Mouse (Mus musculus): ENCODE results near the gene Rassf2. TPM values are rescaled to one million over a fixed set of nuclear protein-coding genes. Genes with fewer than 3 reads are reported as not detected.

Rassf2 gene
- polyA plus RNA-seq, 1 experiment, result 0.94 TPM

DNA sequence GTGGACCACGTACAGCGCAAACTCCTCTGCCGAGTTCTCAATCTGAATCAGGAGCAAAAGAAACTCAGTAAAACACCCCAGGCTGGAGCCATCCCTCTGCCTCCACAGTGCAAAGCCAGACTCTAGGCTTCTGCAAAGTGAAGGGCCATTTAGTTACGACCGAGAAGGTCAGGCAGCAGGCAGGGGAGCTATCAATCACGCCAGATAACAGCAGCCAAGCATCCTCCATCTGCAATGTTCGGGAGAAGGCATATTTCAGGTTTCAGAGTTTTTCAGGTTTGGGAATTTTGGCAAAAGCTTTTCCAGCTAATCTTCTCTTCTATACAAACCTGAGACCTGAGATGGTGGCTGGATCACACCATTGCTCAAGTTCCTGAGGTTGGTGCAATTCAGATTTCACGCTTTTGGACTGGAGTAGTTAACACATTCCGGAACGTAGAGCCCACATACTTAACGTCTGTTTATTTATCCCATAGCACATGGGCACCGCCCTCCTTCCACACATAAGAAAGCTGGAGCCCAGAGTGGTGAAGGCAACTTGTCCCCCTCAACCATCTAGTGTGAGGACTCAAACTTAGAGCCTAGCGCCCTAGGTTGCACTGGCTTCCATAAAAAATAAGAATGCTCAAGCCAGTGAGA, 28.2 kb downstream of the Rassf2 start:
- Histone ChIP-seq H3K79me3 (ENCODE audit: low read depth) (no peaks in the 10 kb centered on the region), H3K27me3 (ENCODE audit: control insufficient read depth, insufficient read depth, insufficient read length) (no peaks in the 10 kb centered on the region), H3ac (ENCODE audit: control insufficient read depth, insufficient read length, low read depth) (no peak overlapping the region), H3K4me3 (ENCODE audit: insufficient read depth, poor library complexity, severe bottlenecking) (no peak overlapping the region), H3K79me2 (ENCODE audit: control insufficient read depth, insufficient read depth) (no peaks in the 10 kb centered on the region), H3K36me3 (ENCODE audit: control insufficient read depth, insufficient read depth) (no peaks in the 10 kb centered on the region)
- no peak for TF ChIP-seq CEBPB (IDR thresholded peaks at IDR 0.05; ENCODE audit: low read depth)
- TF ChIP-seq MYOG (IDR thresholded peaks at IDR 0.05; ENCODE audit: control insufficient read depth, extremely low read depth, insufficient read length), result no peak
- TF ChIP-seq USF1 (IDR thresholded peaks at IDR 0.05; ENCODE audit: low read depth), result no peak
- no peak for TF ChIP-seq MAX (IDR thresholded peaks at IDR 0.05)
- no peak for TF ChIP-seq MYOD1 (IDR thresholded peaks at IDR 0.05; ENCODE audit: control insufficient read depth, insufficient read length, low read depth)
- TF ChIP-seq CTCF (IDR thresholded peaks at IDR 0.05; ENCODE audit: control insufficient read depth, insufficient read depth, insufficient read length), result no peak
- no peak for TF ChIP-seq FOSL1 (IDR thresholded peaks at IDR 0.05; ENCODE audit: insufficient read depth, low read length, poor library complexity, severe bottlenecking)

DNA sequence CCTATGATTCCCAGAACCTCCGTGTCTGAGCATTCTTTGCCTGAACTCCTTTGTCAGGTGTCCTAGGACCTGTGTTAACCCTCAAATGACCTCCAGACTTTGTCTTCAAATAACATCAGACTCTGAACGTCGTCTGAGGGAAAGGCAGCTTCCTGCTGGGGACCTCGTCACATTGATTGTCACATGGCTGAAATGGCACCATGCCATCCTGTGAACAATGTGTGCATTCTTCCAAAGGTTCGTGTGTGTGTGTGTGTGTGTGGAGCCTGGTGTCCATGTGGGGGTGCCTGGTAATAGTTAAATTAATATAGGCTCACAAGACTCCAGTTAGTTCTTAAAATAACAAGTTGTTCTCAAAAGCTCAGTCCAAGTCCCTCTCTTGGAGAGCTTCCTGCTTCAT, 32.7 kb downstream of the Rassf2 start:
- TF ChIP-seq MYOG (IDR thresholded peaks at IDR 0.05; ENCODE audit: control insufficient read depth, extremely low read depth, insufficient read length), result no peak
- TF ChIP-seq CEBPB (IDR thresholded peaks at IDR 0.05; ENCODE audit: low read depth), result no peak
- no peak for TF ChIP-seq MYOD1 (IDR thresholded peaks at IDR 0.05; ENCODE audit: control insufficient read depth, insufficient read length, low read depth)
- no peak for TF ChIP-seq CTCF (IDR thresholded peaks at IDR 0.05; ENCODE audit: control insufficient read depth, insufficient read depth, insufficient read length)
- TF ChIP-seq MAX (IDR thresholded peaks at IDR 0.05), result no peak
- TF ChIP-seq FOSL1 (IDR thresholded peaks at IDR 0.05; ENCODE audit: insufficient read depth, low read length, poor library complexity, severe bottlenecking), result no peak
- no peak overlapping the region for H3K4me3 ChIP-seq (ENCODE audit: insufficient read depth, poor library complexity, severe bottlenecking)

DNA sequence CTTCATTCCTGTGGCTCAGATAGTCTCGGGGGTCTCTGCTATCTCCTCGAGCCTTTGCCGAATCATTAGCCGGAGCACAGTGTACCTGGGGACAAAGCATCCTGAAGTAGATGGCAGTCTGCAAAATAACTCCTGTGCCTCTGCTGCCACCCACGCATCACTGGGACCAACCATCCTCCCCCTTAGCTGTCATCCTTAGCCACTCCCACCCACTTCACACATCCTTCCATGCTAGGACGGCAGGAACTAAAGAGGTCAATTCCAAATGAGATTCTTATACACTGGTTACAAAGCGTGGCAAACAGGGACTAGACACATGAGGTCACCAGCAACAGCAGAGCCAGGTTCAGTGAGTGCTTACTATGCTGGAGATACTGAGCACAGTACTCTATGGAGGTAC, 33.7 kb downstream of the Rassf2 start:
- H3K79me2 ChIP-seq (ENCODE audit: control insufficient read depth, insufficient read depth), result no peaks in the 10 kb centered on the region
- TF ChIP-seq CEBPB (IDR thresholded peaks at IDR 0.05; ENCODE audit: low read depth) (no peak), MYOG (IDR thresholded peaks at IDR 0.05; ENCODE audit: control insufficient read depth, extremely low read depth, insufficient read length) (no peak), USF1 (IDR thresholded peaks at IDR 0.05; ENCODE audit: low read depth) (no peak), CTCF (IDR thresholded peaks at IDR 0.05; ENCODE audit: control insufficient read depth, insufficient read depth, insufficient read length) (no peak), FOSL1 (IDR thresholded peaks at IDR 0.05; ENCODE audit: insufficient read depth, low read length, poor library complexity, severe bottlenecking) (no peak), MAX (IDR thresholded peaks at IDR 0.05) (no peak), MYOD1 (IDR thresholded peaks at IDR 0.05; ENCODE audit: control insufficient read depth, insufficient read length, low read depth) (no peak)

More for the DNA sequence above, 32.7 kb downstream of the Rassf2 start:
- H3K79me2 ChIP-seq (ENCODE audit: control insufficient read depth, insufficient read depth), result no peaks in the 10 kb centered on the region
- H3K36me3 ChIP-seq (ENCODE audit: control insufficient read depth, insufficient read depth), result no peaks in the 10 kb centered on the region
- no peak overlapping the region for H3ac ChIP-seq (ENCODE audit: control insufficient read depth, insufficient read length, low read depth)
- no peaks in the 10 kb centered on the region for H3K27me3 ChIP-seq (ENCODE audit: control insufficient read depth, insufficient read depth, insufficient read length)
- no peaks in the 10 kb centered on the region for H3K79me3 ChIP-seq (ENCODE audit: low read depth)

DNA sequence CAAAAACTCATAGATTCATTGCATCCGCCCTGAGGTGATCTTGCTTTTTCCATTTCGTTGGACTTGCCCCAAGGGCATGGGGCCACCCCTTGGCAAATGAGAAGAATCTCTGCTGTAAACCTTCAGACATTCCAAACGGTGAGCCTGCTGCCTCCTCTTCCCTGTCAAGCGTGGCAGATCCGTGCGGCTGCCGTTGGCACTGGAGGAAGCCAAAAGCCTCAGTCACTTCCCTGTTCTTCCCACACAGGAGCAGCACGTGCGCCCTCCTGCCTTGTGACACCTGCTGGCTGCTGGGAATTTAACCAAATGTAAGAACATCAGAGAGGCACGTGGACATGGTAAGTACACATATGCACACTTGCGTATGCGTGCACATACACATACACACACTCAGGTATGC, 34.3 kb downstream of the Rassf2 start:
- no peaks in the 10 kb centered on the region for H3K36me3 ChIP-seq (ENCODE audit: control insufficient read depth, insufficient read depth)
- TF ChIP-seq FOSL1 (IDR thresholded peaks at IDR 0.05; ENCODE audit: insufficient read depth, low read length, poor library complexity, severe bottlenecking), result no peak
- TF ChIP-seq CEBPB (IDR thresholded peaks at IDR 0.05; ENCODE audit: low read depth), result no peak
- TF ChIP-seq USF1 (IDR thresholded peaks at IDR 0.05; ENCODE audit: low read depth), result no peak
- no peak for TF ChIP-seq MYOD1 (IDR thresholded peaks at IDR 0.05; ENCODE audit: control insufficient read depth, insufficient read length, low read depth)
- TF ChIP-seq CTCF (IDR thresholded peaks at IDR 0.05; ENCODE audit: control insufficient read depth, insufficient read depth, insufficient read length), result no peak
- TF ChIP-seq MAX (IDR thresholded peaks at IDR 0.05), result no peak

More for the DNA sequence above, 33.7 kb downstream of the Rassf2 start:
- H3K36me3 ChIP-seq (ENCODE audit: control insufficient read depth, insufficient read depth), result no peaks in the 10 kb centered on the region
- no peaks in the 10 kb centered on the region for H3K79me3 ChIP-seq (ENCODE audit: low read depth)
- H3K27me3 ChIP-seq (ENCODE audit: control insufficient read depth, insufficient read depth, insufficient read length), result no peaks in the 10 kb centered on the region
- H3ac ChIP-seq (ENCODE audit: control insufficient read depth, insufficient read length, low read depth), result no peak overlapping the region
- H3K4me3 ChIP-seq (ENCODE audit: insufficient read depth, poor library complexity, severe bottlenecking), result no peak overlapping the region

GRCm38 (mm10) chr2:131994971-131995370, 35.1 kb downstream of the Rassf2 start:
- H3K4me3 ChIP-seq (ENCODE audit: insufficient read depth, poor library complexity, severe bottlenecking), result no peak overlapping the region
- no peak for TF ChIP-seq CEBPB (IDR thresholded peaks at IDR 0.05; ENCODE audit: low read depth)
- TF ChIP-seq MYOD1 (IDR thresholded peaks at IDR 0.05; ENCODE audit: control insufficient read depth, insufficient read length, low read depth), result no peak
- TF ChIP-seq FOSL1 (IDR thresholded peaks at IDR 0.05; ENCODE audit: insufficient read depth, low read length, poor library complexity, severe bottlenecking), result no peak
- TF ChIP-seq MAX (IDR thresholded peaks at IDR 0.05), result no peak
- TF ChIP-seq MYOG (IDR thresholded peaks at IDR 0.05; ENCODE audit: control insufficient read depth, extremely low read depth, insufficient read length), result no peak
- TF ChIP-seq CTCF (IDR thresholded peaks at IDR 0.05; ENCODE audit: control insufficient read depth, insufficient read depth, insufficient read length), result no peak
- no peak for TF ChIP-seq USF1 (IDR thresholded peaks at IDR 0.05; ENCODE audit: low read depth)
- H3K27me3 ChIP-seq (ENCODE audit: control insufficient read depth, insufficient read depth, insufficient read length), result no peaks in the 10 kb centered on the region
- no peak overlapping the region for H3ac ChIP-seq (ENCODE audit: control insufficient read depth, insufficient read length, low read depth)
- H3K36me3 ChIP-seq (ENCODE audit: control insufficient read depth, insufficient read depth), result no peaks in the 10 kb centered on the region
- H3K79me2 ChIP-seq (ENCODE audit: control insufficient read depth, insufficient read depth), result no peaks in the 10 kb centered on the region
- H3K79me3 ChIP-seq (ENCODE audit: low read depth), result no peaks in the 10 kb centered on the region

More for the DNA sequence above, 34.3 kb downstream of the Rassf2 start:
- no peak overlapping the region for H3K4me3 ChIP-seq (ENCODE audit: insufficient read depth, poor library complexity, severe bottlenecking)
- no peaks in the 10 kb centered on the region for H3K79me2 ChIP-seq (ENCODE audit: control insufficient read depth, insufficient read depth)
- no peaks in the 10 kb centered on the region for H3K27me3 ChIP-seq (ENCODE audit: control insufficient read depth, insufficient read depth, insufficient read length)
- H3K79me3 ChIP-seq (ENCODE audit: low read depth), result no peaks in the 10 kb centered on the region
- H3ac ChIP-seq (ENCODE audit: control insufficient read depth, insufficient read length, low read depth), result no peak overlapping the region

Data from C2C12 (cell line).